Mouse (Mus musculus): ENCODE data around the gene Olfr1322.

Gene Olfr1322

GRCm38 (mm10) chrX:49891383-49891782, at the start of gene Olfr1322:
Gene Olfr1322, minus strand, starts transcription at chrX:49891483.
- DNase-seq (ENCODE audit: low read depth, low spot score): no peak

DNA sequence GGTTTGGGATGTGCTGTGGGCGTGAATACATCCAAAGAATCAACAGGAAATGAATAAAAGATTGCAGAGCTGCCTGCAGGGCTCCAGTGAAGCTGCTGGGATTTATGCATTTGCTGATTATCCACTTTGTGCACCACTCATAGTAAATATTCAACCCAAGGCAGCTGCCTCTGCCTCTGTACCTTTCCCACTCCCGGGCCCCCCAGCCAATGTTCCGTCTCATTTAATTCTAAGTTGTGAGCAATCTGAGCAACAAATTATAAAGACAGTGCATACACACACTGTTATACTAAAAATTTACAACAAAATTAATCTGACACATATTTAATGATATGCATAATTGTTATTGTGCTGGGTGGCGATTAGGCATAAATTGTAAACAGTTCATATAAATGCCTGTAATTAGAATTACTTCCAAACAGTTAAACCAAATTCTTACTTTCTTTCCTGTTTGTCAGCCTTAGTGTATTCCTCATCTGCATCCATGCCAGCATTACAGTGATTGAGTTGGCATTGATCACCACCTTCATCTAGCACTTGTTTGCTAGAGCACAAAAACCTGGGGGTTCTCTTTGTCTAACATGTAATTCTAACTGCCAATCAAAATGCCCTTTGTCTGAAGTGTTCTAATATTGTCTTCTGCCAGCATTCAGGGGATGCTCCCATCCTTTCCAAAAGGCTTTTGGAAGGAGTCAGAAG, 13.5 kb downstream of the Olfr1322 start:
- DNase-seq (ENCODE audit: low read depth, low spot score): no peak

All from embryo, embryonic 11.5 days (tissue).